Mouse (Mus musculus) lung, adult 2 months (tissue): ENCODE measurements at regions not wholly inside any gene's neighbourhood (a gene's known extent, or its start where the extent isn't known, plus 50 kb on each side); places are given as distances from the start of the nearest gene placed in this dataset.

ENCODE experiments used
- CTCF ChIP-seq: fragments of 200-500 bp; IDR thresholded peaks from 2 replicates; pipeline ENCODE4 v1.5.1; 2011; ENCODE audit warnings: mild to moderate bottlenecking, low read length, control low read depth; ENCODE audit not compliant: insufficient read depth
- POLR2A ChIP-seq: fragments of 200-500 bp; IDR thresholded peaks from 2 replicates; pipeline ENCODE4 v1.6.1; 2011; ENCODE audit warnings: low read depth, mild to moderate bottlenecking, control low read depth, low read length, borderline replicate concordance; ENCODE audit errors: extremely low read depth

DNA sequence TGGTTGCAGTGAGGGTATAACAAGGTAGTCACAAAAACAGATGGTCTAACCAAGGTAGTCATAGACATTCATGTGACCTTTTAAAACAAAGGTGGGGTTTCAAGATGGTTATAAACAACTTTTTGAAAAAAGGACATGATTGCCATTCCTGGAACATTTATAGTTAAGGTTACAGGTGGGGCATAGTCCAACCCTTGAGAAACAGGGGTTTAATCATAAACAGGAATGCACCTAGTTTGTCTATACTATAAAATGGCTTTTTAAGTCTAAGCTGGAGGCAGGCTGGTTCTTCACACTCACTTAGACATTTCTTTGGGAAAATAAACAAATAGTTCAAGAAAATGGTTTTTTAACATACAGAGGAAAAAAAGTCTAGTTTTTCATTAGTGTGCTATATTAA is 525.7 kb upstream of the Atp2b1 start:
- TF ChIP-seq CTCF (no peak), POLR2A (no peak)
